Mouse (Mus musculus) midbrain, embryonic 12.5 days (tissue): ENCODE measurements around the gene Pctp. TPM values are rescaled to one million over a fixed set of nuclear protein-coding genes. Genes with fewer than 3 reads are reported as not detected.

Experiments used
- ATAC-seq: fragments of 200-750 bp; cut with Nextera tagmentation; 2 replicates; pipeline ENCODE4 v1.8.0; 2017; ENCODE audit warnings: low read depth, moderate TSS enrichment, moderate library complexity; ENCODE audit not compliant: low FRiP score
- H3K27ac ChIP-seq: fragments of 300-500 bp; sonication (generic); replicated peaks from 2 replicates; pipeline ENCODE4 v1.5.1; 2016; ENCODE audit warnings: mild to moderate bottlenecking
- H3K27me3 ChIP-seq: fragments of 300-500 bp; sonication (generic); 2 replicates; pipeline ENCODE4 v1.6.1; 2016; ENCODE audit warnings: mild to moderate bottlenecking
- H3K36me3 ChIP-seq: fragments of 300-500 bp; sonication (generic); 2 replicates; pipeline ENCODE4 v1.6.1; 2016
- H3K4me1 ChIP-seq: fragments of 300-500 bp; sonication (generic); 2 replicates; pipeline ENCODE4 v1.6.1; 2016
- H3K4me2 ChIP-seq: fragments of 300-500 bp; sonication (generic); replicated peaks from 2 replicates; pipeline ENCODE4 v1.6.1; 2016; ENCODE audit warnings: mild to moderate bottlenecking, moderate library complexity
- H3K4me3 ChIP-seq: fragments of 300-500 bp; sonication (generic); 2 replicates; pipeline ENCODE4 v1.5.1; 2016; ENCODE audit warnings: mild to moderate bottlenecking
- H3K9ac ChIP-seq: fragments of 300-500 bp; sonication (generic); replicated peaks from 2 replicates; pipeline ENCODE4 v1.6.1; 2016; ENCODE audit warnings: mild to moderate bottlenecking, moderate library complexity
- H3K9me3 ChIP-seq: fragments of 300-500 bp; sonication (generic); 2 replicates; pipeline ENCODE4 v1.6.1; 2016; ENCODE audit warnings: mild to moderate bottlenecking
- WGBS: fragments of 180-500 bp; shearing (Covaris S2); methylation state at CpG from one replicate; pipeline ENCODE4 v1.1.7; 2016; 5-methylcytosine and 5-hydroxymethylcytosine counted together
- polyA plus RNA-seq: library from polyadenylated mRNA; unstranded; fragments of >200 nt; fragmentation: Nextera tagmentation; extraction: Ambion mirVana; gene quantifications from 2 replicates; pipeline ENCODE4 v1.2.1, GENCODE M21; 2016

Pctp gene
- polyA plus RNA-seq: 6.2 and 8.0 TPM in 2 replicates

GRCm38 (mm10) chr11:90002231-90002986 is at the start of gene Pctp:
Gene Pctp (minus strand): TSS chr11:90002894.
- WGBS: 16% methylated on average over 35 of the region's 35 CpGs
- ATAC-seq: peak; percentile 95
- H3K36me3 ChIP-seq: no peaks in the 10 kb centered on the region
- no peaks in the 10 kb centered on the region for H3K27me3 ChIP-seq
- H3K4me1 ChIP-seq: 0 out of 2 replicates have a peak, but pooled peaks cover 7% of the 10 kb centered on the region
- H3K9me3 ChIP-seq: no peaks in the 10 kb centered on the region
- peak within 1 kb of the TSS; percentile 79 for H3K4me2 ChIP-seq
- peak within 1 kb of the TSS; percentile 54 for H3K4me3 ChIP-seq
- no peak within 1 kb of the TSS for H3K27ac ChIP-seq
- peak within 1 kb of the TSS; percentile 69 for H3K9ac ChIP-seq

DNA sequence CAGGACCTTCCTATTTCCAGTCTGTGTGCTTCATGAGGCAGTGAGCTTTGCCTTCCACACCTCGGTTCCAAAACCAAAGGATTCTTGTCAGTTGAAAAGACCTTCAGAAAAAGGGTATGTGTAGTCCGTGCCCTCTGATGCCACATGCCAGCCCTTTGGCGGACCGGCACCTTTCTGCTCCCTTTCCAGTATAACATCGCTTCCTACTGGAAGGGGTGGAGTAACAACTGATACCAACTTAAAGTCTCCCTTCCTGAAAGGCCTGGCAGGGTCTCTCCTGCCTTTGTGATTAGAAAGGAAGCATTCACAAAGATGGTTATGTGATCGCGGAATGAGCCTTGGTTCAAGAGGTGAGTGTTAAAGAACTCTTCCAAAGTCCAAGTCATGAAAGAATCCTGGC is 47.3 kb upstream of the Pctp start:
- Histone ChIP-seq H3K4me1 (0 out of 2 replicates have a peak, but pooled peaks cover 3% of the 10 kb centered on the region), H3K9ac (no peak overlapping the region), H3K36me3 (no peaks in the 10 kb centered on the region), H3K27ac (no peak overlapping the region), H3K9me3 (no peaks in the 10 kb centered on the region), H3K4me3 (no peak overlapping the region), H3K27me3 (no peaks in the 10 kb centered on the region), H3K4me2 (no peak overlapping the region)
- no peak for ATAC-seq
- 88% methylated on average over 7 of the region's 7 CpGs for WGBS

GRCm38 (mm10) chr11:90047271-90047670 is 44.6 kb upstream of the Pctp start:
- ATAC-seq: no peak
- H3K27ac ChIP-seq: no peak overlapping the region
- H3K4me1 ChIP-seq: no peaks in the 10 kb centered on the region
- no peak overlapping the region for H3K4me3 ChIP-seq
- no peaks in the 10 kb centered on the region for H3K9me3 ChIP-seq
- no peak overlapping the region for H3K4me2 ChIP-seq
- H3K36me3 ChIP-seq: no peaks in the 10 kb centered on the region
- WGBS: 90% methylated on average over 9 of the region's 9 CpGs
- no peak overlapping the region for H3K9ac ChIP-seq
- H3K27me3 ChIP-seq: no peaks in the 10 kb centered on the region

DNA sequence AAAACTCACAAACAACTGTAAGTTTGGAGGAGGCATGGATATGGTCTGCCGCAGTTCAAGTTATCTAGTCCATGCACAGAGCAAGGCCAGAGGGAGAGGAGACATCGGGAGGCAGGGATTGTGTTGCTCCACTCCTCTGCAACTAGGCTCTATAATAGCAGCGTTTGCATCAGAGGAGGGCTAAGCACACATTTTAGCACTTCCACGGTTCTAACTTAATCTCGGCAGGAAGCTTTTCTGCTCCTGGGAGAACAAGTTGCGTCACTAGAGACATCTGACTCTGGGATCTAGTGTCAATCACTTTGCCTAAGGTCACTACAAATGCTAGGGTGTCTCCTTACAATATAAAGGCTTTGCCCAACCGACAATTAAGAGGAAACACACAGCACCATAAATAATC is 43.5 kb upstream of the Pctp start:
- WGBS: 42% methylated on average over 7 of the region's 7 CpGs
- H3K9me3 ChIP-seq: no peaks in the 10 kb centered on the region
- no peaks in the 10 kb centered on the region for H3K27me3 ChIP-seq
- no peaks in the 10 kb centered on the region for H3K36me3 ChIP-seq
- H3K4me1 ChIP-seq: no peaks in the 10 kb centered on the region
- no peak overlapping the region for H3K4me2 ChIP-seq
- no peak overlapping the region for H3K27ac ChIP-seq
- ATAC-seq: no peak
- H3K9ac ChIP-seq: no peak overlapping the region
- H3K4me3 ChIP-seq: no peak overlapping the region

DNA sequence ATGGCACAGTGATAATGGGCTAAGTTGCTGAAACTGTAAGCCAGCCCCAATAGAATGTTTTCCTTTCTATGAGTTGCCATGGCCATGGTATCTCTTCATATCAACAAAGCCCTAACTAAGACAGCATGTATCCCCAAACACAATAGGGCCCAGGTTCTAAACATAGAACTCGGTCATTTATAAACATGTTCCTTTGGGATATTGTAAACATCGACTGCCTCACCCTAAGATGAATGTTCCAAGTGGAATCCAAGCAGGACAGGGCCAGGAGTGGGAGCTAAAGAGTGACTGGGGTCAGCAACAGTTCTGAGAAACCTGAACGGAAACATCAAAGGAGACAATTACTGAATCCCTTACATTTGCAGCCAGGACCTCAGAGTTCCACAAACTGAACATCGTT is 41.8 kb upstream of the Pctp start:
- no peaks in the 10 kb centered on the region for H3K27me3 ChIP-seq
- no peak for ATAC-seq
- no peaks in the 10 kb centered on the region for H3K4me1 ChIP-seq
- H3K36me3 ChIP-seq: no peaks in the 10 kb centered on the region
- no peak overlapping the region for H3K27ac ChIP-seq
- H3K4me2 ChIP-seq: no peak overlapping the region
- 89% methylated on average over 4 of the region's 4 CpGs for WGBS
- H3K9me3 ChIP-seq: no peaks in the 10 kb centered on the region
- H3K9ac ChIP-seq: no peak overlapping the region
- no peak overlapping the region for H3K4me3 ChIP-seq

GRCm38 (mm10) chr11:90038022-90038421 is 35.3 kb upstream of the Pctp start:
- Histone ChIP-seq H3K4me3 (no peak overlapping the region), H3K4me1 (peaks cover 5% of the 10 kb centered on the region), H3K36me3 (no peaks in the 10 kb centered on the region), H3K27me3 (no peaks in the 10 kb centered on the region), H3K9me3 (no peaks in the 10 kb centered on the region), H3K27ac (no peak overlapping the region), H3K4me2 (no peak overlapping the region), H3K9ac (no peak overlapping the region)
- no peak for ATAC-seq
- 25% methylated on average over 5 of the region's 5 CpGs for WGBS

DNA sequence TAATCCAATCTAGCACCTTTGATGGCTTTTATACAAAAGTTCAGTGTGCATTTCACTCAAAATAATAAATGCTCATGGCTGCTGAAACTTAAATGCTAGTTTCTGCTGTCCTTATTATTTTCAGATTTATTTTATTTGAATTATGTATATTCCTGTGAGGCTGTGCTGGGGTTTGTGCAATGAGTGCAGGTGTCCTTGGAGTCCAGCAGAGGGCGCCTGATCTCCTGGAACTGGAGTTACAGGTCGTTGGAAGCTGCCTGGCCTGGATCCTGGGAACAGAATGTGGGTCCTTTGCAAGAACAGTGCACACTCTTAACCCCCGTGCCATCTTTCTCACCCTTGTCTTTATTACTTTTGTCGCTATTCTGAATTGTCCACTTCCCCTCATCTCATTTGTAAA is 33.7 kb upstream of the Pctp start:
- Histone ChIP-seq H3K9me3 (no peaks in the 10 kb centered on the region), H3K4me1 (peaks cover 7% of the 10 kb centered on the region), H3K4me2 (no peak overlapping the region), H3K27me3 (peaks cover 10% of the 10 kb centered on the region), H3K4me3 (no peak overlapping the region), H3K36me3 (no peaks in the 10 kb centered on the region), H3K27ac (no peak overlapping the region), H3K9ac (no peak overlapping the region)
- ATAC-seq: no peak
- WGBS: 85% methylated on average over 4 of the region's 4 CpGs

DNA sequence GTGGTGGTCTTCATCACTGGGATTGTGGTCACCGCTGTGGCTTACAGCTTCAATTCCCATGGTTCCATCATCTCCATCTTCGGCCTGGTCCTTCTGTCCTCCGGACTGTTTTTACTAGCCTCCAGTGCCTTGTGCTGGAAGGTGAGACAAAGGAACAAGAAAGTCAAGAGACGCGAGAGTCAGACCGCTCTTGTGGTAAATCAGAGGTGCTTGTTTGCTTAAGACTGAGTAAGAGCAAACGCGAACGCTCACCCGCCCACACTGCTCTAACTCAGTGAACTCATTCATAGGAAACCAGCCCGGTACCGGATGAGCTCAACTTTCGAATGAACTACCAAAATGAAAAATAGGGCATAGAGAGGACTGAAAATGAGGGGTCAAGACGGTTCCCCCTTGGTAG is 32.8 kb upstream of the Pctp start:
- H3K4me3 ChIP-seq: no peak overlapping the region
- no peaks in the 10 kb centered on the region for H3K36me3 ChIP-seq
- ATAC-seq: no peak
- peaks cover 15% of the 10 kb centered on the region for H3K27me3 ChIP-seq
- peaks cover 16% of the 10 kb centered on the region for H3K4me1 ChIP-seq
- no peak overlapping the region for H3K4me2 ChIP-seq
- H3K9ac ChIP-seq: no peak overlapping the region
- H3K9me3 ChIP-seq: no peaks in the 10 kb centered on the region
- no peak overlapping the region for H3K27ac ChIP-seq
- 94% methylated on average over 14 of the region's 14 CpGs for WGBS

DNA sequence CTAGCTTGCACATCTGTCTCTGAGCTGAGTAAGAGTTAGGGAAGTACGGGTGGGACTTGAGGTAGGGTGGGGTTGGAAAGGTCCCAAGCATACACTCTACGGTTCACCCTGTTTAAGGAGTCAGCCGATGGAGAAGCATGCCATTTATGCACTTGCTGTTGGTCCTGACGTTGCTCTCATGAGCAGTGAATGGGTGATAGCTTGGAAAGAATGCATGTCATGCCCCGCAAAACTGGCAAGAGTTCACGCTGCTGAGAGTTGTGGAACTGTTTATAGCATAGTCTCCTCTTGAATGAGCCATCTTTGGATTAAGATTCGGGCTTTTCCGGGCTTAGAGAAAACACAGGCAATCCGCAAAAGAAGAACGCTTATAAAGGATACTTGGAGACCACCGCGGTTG is 32.0 kb upstream of the Pctp start:
- H3K27me3 ChIP-seq: peaks cover 19% of the 10 kb centered on the region
- H3K4me1 ChIP-seq: peaks cover 19% of the 10 kb centered on the region
- no peaks in the 10 kb centered on the region for H3K9me3 ChIP-seq
- WGBS: 92% methylated on average over 12 of the region's 12 CpGs
- H3K4me2 ChIP-seq: no peak overlapping the region
- H3K9ac ChIP-seq: no peak overlapping the region
- H3K4me3 ChIP-seq: no peak overlapping the region
- no peak overlapping the region for H3K27ac ChIP-seq
- H3K36me3 ChIP-seq: no peaks in the 10 kb centered on the region
- ATAC-seq: no peak

- Histone ChIP-seq H3K4me2 (peak overlapping the region; percentile 33; the same call in 1 of the 2 replicates), H3K4me3 (no peak overlapping the region), H3K27me3 (peaks cover 24% of the 10 kb centered on the region), H3K36me3 (no peaks in the 10 kb centered on the region), H3K9me3 (no peaks in the 10 kb centered on the region), H3K27ac (no peak overlapping the region), H3K4me1 (peaks cover 21% of the 10 kb centered on the region), H3K9ac (0 out of 2 replicates have a peak overlapping the region, but pooled peaks have one; percentile 8)
- WGBS: 44% methylated on average over 5 of the region's 5 CpGs
- no peak for ATAC-seq
These were observed 30.7 kb upstream of the Pctp start for GRCm38 (mm10) chr11:90033442-90033841.

GRCm38 (mm10) chr11:90032807-90033206 is 30.1 kb upstream of the Pctp start:
- no peak for ATAC-seq
- H3K36me3 ChIP-seq: no peaks in the 10 kb centered on the region
- H3K9ac ChIP-seq: no peak overlapping the region
- 24% methylated on average over 8 of the region's 8 CpGs for WGBS
- peak overlapping the region; percentile 33 for H3K4me2 ChIP-seq
- H3K27ac ChIP-seq: no peak overlapping the region
- peaks cover 21% of the 10 kb centered on the region for H3K4me1 ChIP-seq
- peaks cover 24% of the 10 kb centered on the region for H3K27me3 ChIP-seq
- no peaks in the 10 kb centered on the region for H3K9me3 ChIP-seq
- no peak overlapping the region for H3K4me3 ChIP-seq

DNA sequence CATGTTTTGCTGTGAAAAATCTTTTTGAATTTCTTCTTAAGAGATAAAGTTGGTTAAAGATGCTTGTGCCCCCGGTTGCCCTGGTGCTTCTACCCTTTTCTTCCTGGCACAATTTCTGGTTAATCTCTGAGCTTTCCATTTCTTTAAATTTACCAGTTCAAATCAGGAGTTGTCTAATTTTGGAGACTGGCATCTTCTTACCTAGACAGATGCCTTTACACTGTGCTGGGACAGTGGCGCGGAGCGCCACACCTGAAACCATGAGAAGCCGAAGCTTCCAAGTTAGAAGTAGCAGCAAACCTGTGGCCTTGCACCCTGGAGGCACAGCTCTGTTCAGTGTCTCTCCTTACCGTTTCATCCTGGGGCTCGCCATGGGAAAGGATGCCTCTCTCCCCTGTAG is 28.4 kb upstream of the Pctp start:
- ATAC-seq: no peak
- H3K9ac ChIP-seq: no peak overlapping the region
- H3K36me3 ChIP-seq: no peaks in the 10 kb centered on the region
- H3K27me3 ChIP-seq: peaks cover 24% of the 10 kb centered on the region
- H3K4me1 ChIP-seq: peaks cover 21% of the 10 kb centered on the region
- peak overlapping the region; percentile 47 for H3K4me2 ChIP-seq
- H3K4me3 ChIP-seq: peak overlapping the region; percentile 29
- WGBS: 24% methylated on average over 7 of the region's 7 CpGs
- no peak overlapping the region for H3K27ac ChIP-seq
- no peaks in the 10 kb centered on the region for H3K9me3 ChIP-seq
